Mouse (Mus musculus) stomach, embryonic 16.5 days (tissue): Measurements from ENCODE around the gene Asf1b. TPM values are rescaled to one million over a fixed set of nuclear protein-coding genes. Genes with fewer than 3 reads are reported as not detected.

Experiments used
- ATAC-seq: fragments of 200-750 bp; cut with Nextera tagmentation; 2 replicates; pipeline ENCODE4 v1.8.0; 2017; ENCODE audit warnings: moderate number of reproducible peaks, moderate TSS enrichment; ENCODE audit not compliant: insufficient read depth, low FRiP score
- H3K27ac ChIP-seq: fragments of 300-500 bp; sonication (generic); 2 replicates; pipeline ENCODE4 v1.5.1; 2014; ENCODE audit warnings: low read length
- H3K27me3 ChIP-seq: fragments of 300-500 bp; sonication (generic); 2 replicates; pipeline ENCODE4 v1.6.1; 2014; ENCODE audit warnings: low read length, control low read depth, mixed read lengths; ENCODE audit not compliant: control insufficient read depth, insufficient read depth
- H3K36me3 ChIP-seq: fragments of 300-500 bp; sonication (generic); 2 replicates; pipeline ENCODE4 v1.6.1; 2014; ENCODE audit warnings: low read length; ENCODE audit not compliant: control insufficient read depth, insufficient read depth
- H3K4me1 ChIP-seq: fragments of 300-500 bp; sonication (generic); 2 replicates; pipeline ENCODE4 v1.6.1; 2014; ENCODE audit warnings: low read length, control low read depth, mixed read lengths; ENCODE audit not compliant: control insufficient read depth, insufficient read depth
- H3K4me2 ChIP-seq: fragments of 300-500 bp; sonication (generic); 2 replicates; pipeline ENCODE4 v1.6.1; 2014; ENCODE audit warnings: low read depth, low read length, mixed read lengths
- H3K4me3 ChIP-seq: fragments of 300-500 bp; sonication (generic); replicated peaks from 2 replicates; pipeline ENCODE4 v1.5.1; 2014; ENCODE audit warnings: mild to moderate bottlenecking, low read length
- H3K9ac ChIP-seq: fragments of 300-500 bp; sonication (generic); 2 replicates; pipeline ENCODE4 v1.6.1; 2014; ENCODE audit warnings: low read length
- H3K9me3 ChIP-seq: fragments of 300-500 bp; sonication (generic); replicated peaks from 2 replicates; pipeline ENCODE4 v1.6.1; 2016; ENCODE audit warnings: low read length, control low read depth; ENCODE audit not compliant: control insufficient read depth
- WGBS: fragments of 180-500 bp; shearing (Covaris S2); extraction: QIAGEN DNeasy Blood & Tissue Kit; methylation state at CpG from one replicate; pipeline ENCODE4 v1.1.7; 2014; 5-methylcytosine and 5-hydroxymethylcytosine counted together
- polyA plus RNA-seq: library from polyadenylated mRNA; unstranded; fragments of >200 nt; fragmentation: Nextera tagmentation; extraction: Ambion mirVana; gene quantifications from 2 replicates; pipeline ENCODE4 v1.2.1, GENCODE M21; 2015

The Asf1b gene
- polyA plus RNA-seq, 1 experiment from 2014 or later, result 53.1 TPM

DNA sequence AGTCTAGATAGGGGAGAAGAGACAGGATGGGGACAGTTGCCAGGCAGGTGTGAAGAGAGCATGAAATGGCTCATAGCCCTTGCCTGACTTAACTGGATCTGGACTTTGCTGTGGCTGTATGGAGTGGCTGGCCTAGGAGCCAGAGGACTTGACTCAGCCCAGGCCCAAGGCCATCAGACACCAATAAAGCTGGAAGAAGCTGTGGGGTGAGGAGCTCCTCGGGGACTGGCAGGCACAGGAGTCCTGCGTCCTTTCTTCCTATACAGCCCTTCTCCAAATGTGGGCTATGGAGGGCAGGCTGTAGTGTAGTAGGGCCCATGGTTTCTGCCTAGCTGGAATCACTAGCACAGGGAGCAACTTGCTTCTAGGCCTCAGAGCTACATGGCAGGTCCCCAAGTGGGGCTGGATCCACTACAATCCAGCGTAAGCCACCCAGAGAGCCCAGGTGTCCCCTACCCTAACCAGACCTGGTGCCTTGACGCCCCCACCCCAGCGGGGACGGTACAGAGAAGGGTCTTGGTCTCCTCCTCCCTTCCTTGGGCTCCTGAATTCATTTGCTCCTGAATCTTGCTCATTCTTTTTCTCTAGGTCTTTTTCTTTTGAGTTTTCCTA lies 14.1 kb upstream of the Asf1b start:
- Histone ChIP-seq H3K9ac (no peak overlapping the region), H3K36me3 (0 out of 2 replicates have a peak, but pooled peaks cover 3% of the 10 kb centered on the region), H3K27ac (no peak overlapping the region), H3K9me3 (no peaks in the 10 kb centered on the region), H3K27me3 (no peaks in the 10 kb centered on the region), H3K4me2 (no peak overlapping the region), H3K4me3 (no peak overlapping the region), H3K4me1 (no peaks in the 10 kb centered on the region)
- ATAC-seq, result no peak
- 73% methylated on average over 6 of the region's 6 CpGs for WGBS

DNA sequence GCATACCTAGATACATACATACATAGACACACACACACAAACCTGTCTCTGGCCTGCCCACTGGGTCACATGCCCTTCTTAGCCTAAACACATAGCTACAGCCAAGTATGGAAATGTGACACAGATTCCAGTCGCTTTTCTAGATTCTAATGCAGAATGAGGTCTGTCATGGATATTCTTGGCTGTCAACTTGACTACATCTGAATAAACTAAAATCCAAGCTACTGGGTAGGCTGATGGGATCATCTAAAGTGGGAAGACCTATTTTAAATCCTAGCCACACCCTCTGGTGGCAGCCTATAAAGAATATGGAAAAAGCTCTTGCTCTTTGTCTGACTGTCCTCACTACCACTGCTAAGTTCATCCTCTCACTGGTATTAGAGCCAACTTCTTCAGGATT lies 12.9 kb upstream of the Asf1b start:
- no peaks in the 10 kb centered on the region for H3K9me3 ChIP-seq
- H3K4me1 ChIP-seq, result no peaks in the 10 kb centered on the region
- no peak for ATAC-seq
- H3K27ac ChIP-seq, result no peak overlapping the region
- WGBS, result 70% methylated on average over 1 of the region's 1 CpGs
- H3K9ac ChIP-seq, result no peak overlapping the region
- H3K4me2 ChIP-seq, result no peak overlapping the region
- H3K27me3 ChIP-seq, result no peaks in the 10 kb centered on the region
- no peaks in the 10 kb centered on the region for H3K36me3 ChIP-seq
- H3K4me3 ChIP-seq, result no peak overlapping the region

DNA sequence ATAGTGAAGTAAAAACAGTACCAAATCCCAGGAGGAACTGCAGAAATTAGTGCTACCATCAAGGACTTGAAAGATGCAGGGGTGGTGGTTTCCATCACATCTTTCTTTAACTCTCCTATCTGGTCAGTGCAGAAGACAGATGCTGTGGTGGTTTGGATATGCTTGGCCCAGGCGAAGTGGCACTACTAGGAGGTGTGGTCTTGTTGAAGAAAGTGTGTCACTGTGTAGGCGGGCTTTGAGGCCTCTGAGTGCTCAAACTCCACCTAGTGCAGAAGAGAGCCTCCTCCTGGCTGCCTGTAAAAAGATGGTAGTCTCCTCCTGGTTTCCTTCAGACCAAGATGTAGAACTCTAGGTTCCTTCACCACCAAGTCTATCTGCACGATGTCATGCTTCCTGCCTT lies 9.8 kb upstream of the Asf1b start:
- Histone ChIP-seq H3K9me3 (no peaks in the 10 kb centered on the region), H3K4me2 (no peak overlapping the region), H3K27ac (no peak overlapping the region), H3K4me1 (no peaks in the 10 kb centered on the region), H3K27me3 (no peaks in the 10 kb centered on the region), H3K36me3 (no peaks in the 10 kb centered on the region), H3K4me3 (no peak overlapping the region), H3K9ac (no peak overlapping the region)
- no peak for ATAC-seq
- WGBS, result 58% methylated on average over 3 of the region's 3 CpGs

DNA sequence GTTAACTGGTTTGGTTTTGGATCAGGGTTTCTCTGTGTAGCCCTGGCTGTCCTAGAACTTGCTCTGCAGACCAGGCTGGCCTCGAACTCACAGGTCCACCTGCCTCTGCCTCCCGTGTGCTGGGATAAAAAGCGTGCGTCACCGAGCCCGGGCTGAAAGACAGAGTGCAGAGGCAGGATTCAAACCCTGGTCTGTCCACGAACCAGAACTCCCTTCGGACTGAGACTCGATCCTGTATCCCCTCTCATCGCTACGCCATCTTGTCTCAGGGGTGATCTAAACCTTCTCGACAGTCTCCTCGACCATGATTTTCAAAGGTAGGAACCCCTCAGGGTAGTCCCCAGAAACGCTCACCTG lies 580 bp upstream of the Asf1b start:
- no peak for ATAC-seq
- Histone ChIP-seq H3K27ac (peak overlapping the region; percentile 32; the same call in 1 of the 2 replicates), H3K4me2 (peak overlapping the region; percentile 56), H3K27me3 (no peaks in the 10 kb centered on the region), H3K9ac (peak overlapping the region; percentile 69), H3K9me3 (no peaks in the 10 kb centered on the region), H3K36me3 (no peaks in the 10 kb centered on the region), H3K4me3 (peak overlapping the region; percentile 80), H3K4me1 (peaks cover 19% of the 10 kb centered on the region)
- under 1% methylated on average over 14 of the region's 14 CpGs for WGBS

DNA sequence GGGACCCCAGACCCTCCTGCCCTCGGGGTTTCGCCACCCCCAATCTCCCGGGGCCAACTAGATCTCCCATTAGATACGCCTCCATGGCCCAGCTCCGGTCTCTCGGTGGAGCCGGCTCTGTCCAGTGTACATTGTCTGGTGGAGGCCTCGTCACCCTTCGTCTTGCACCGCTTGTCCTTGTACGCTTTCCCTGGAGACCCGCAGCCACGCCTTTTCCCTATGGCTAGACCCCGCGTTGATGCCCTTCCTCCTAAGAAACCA lies 581 bp downstream of the Asf1b start:
- Histone ChIP-seq H3K9ac (peak overlapping the region; percentile 76), H3K4me1 (peaks cover 19% of the 10 kb centered on the region), H3K27ac (no peak overlapping the region), H3K9me3 (no peaks in the 10 kb centered on the region), H3K36me3 (no peaks in the 10 kb centered on the region), H3K4me3 (peak overlapping the region; percentile 80), H3K27me3 (no peaks in the 10 kb centered on the region), H3K4me2 (peak overlapping the region; percentile 94)
- 2% methylated on average over 15 of the region's 15 CpGs for WGBS
- no peak for ATAC-seq

DNA sequence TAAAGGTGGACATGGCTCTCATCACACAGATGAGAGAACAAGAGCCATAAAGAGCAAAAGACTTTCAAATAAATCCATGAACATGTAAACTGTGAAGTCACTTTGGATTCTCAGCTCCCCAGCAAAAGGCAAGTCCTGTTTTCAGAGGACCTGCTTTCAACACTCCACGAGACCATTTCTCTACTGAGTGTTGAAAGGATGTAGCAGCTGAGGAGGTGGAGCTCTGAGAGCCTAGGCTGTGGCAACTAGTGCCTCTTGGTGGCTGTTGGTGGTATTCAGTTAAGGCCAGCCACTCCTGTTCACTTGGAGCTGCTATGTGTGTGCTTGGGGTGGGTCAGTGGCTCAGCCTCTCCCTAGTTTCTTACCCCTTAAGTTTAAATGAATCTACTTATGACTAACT lies 1.5 kb downstream of the Asf1b start:
- Histone ChIP-seq H3K4me1 (peaks cover 19% of the 10 kb centered on the region), H3K9ac (peak overlapping the region; percentile 76; the same call in 1 of the 2 replicates), H3K27ac (no peak overlapping the region), H3K9me3 (no peaks in the 10 kb centered on the region), H3K27me3 (no peaks in the 10 kb centered on the region), H3K36me3 (no peaks in the 10 kb centered on the region), H3K4me2 (peak overlapping the region; percentile 94), H3K4me3 (peak overlapping the region; percentile 80)
- ATAC-seq, result no peak
- 19% methylated on average over 1 of the region's 1 CpGs for WGBS

DNA sequence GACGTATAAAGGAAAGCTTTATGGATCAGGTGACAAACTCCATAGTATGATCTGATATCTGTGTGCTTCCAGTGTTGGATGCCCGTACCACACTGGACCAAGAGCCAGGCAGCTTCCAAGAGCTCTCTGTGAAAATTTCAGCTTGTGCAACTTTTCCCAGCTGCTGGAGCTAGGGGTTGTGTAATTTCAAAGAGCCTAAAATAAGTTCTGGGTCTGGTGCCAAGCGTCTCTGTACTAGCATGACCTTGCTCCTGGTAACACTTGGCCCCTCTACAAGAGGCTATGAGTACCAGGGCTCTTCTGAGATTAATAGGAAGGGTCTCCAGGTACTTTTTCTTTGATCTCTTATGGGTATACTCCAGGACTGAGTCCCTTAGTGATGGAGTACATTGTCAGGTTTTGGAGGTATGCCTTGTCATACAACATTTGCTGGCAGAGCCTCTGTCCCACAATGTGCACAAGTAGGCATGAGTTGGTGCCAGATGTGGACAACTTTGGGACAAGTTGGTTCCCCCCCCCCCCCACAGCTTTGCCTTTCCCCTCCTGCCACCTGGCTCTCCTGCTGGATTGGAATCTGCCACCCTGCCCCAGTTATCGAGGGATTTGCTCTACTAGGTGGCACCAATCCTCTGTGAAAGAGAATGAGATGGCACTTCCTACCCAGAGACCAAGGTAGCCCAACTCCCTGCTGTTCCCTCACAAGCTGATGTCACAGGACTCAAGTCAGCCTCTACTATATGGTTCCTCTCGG lies 8.9 kb downstream of the Asf1b start:
- Histone ChIP-seq H3K4me2 (no peak overlapping the region), H3K36me3 (no peaks in the 10 kb centered on the region; the same call in 1 of the 2 replicates), H3K27ac (no peak overlapping the region), H3K9me3 (no peaks in the 10 kb centered on the region), H3K4me1 (no peaks in the 10 kb centered on the region), H3K4me3 (no peak overlapping the region), H3K9ac (no peak overlapping the region), H3K27me3 (no peaks in the 10 kb centered on the region)
- ATAC-seq, result no peak
- 88% methylated on average over 5 of the region's 5 CpGs for WGBS

DNA sequence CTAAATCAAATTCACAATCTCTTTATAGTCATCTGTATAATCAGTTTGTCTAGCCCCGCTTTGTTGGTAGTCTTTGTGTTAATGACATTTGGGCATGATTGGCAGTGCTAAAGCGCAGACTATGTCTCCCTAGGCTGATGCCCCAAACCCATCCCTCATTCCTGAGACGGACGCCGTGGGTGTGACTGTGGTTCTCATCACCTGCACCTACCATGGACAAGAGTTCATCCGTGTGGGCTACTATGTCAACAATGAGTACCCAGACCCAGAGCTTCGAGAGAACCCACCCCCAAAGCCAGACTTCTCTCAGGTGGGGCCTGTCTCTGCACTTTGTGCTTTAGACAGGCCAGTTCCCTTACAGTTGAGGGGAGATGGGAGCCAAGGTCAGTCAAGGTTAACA lies 12.4 kb downstream of the Asf1b start:
- H3K27me3 ChIP-seq, result no peaks in the 10 kb centered on the region
- H3K9me3 ChIP-seq, result no peaks in the 10 kb centered on the region
- no peak for ATAC-seq
- H3K27ac ChIP-seq, result no peak overlapping the region
- H3K9ac ChIP-seq, result no peak overlapping the region
- 93% methylated on average over 7 of the region's 7 CpGs for WGBS
- no peaks in the 10 kb centered on the region; the same call in 1 of the 2 replicates for H3K36me3 ChIP-seq
- no peak overlapping the region for H3K4me3 ChIP-seq
- no peak overlapping the region for H3K4me2 ChIP-seq
- H3K4me1 ChIP-seq, result 0 out of 2 replicates have a peak, but pooled peaks cover 5% of the 10 kb centered on the region

DNA sequence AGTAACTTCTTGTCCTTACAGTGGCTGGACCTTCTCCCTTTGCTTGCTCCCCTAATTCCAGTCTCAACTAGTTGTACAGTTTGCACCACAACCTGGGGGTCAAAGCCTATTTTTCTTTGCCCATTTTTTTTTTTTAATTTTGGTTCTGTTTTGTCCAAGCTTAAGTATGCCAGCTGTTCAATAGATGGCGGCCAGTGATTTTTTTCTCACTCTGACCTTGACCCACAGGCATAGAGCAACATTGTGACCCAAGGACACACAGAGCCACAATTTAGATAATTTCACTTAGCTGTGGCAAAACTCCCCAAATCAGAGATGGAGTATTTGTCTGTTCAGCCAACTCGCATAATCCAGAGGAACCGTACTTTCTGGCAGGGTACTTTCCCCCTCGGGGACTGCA lies 15.8 kb downstream of the Asf1b start:
- 86% methylated on average over 4 of the region's 4 CpGs for WGBS
- Histone ChIP-seq H3K36me3 (no peaks in the 10 kb centered on the region; the same call in 1 of the 2 replicates), H3K27me3 (no peaks in the 10 kb centered on the region), H3K9ac (no peak overlapping the region), H3K27ac (no peak overlapping the region), H3K4me1 (peaks cover 17% of the 10 kb centered on the region; the same call in 1 of the 2 replicates), H3K4me3 (no peak overlapping the region), H3K4me2 (no peak overlapping the region), H3K9me3 (no peaks in the 10 kb centered on the region)
- no peak for ATAC-seq
